Mouse (Mus musculus): ENCODE results near the gene Gbf1. TPM values are rescaled to one million over a fixed set of nuclear protein-coding genes. Genes with fewer than 3 reads are reported as not detected.
"Not testable (repeated sequence)": the region's sequence is repeated elsewhere in the genome, so short reads cannot be mapped to it uniquely, and the experiment has no call there.

Gbf1 gene
- polyA plus RNA-seq, 1 experiment = 86.4 TPM

DNA sequence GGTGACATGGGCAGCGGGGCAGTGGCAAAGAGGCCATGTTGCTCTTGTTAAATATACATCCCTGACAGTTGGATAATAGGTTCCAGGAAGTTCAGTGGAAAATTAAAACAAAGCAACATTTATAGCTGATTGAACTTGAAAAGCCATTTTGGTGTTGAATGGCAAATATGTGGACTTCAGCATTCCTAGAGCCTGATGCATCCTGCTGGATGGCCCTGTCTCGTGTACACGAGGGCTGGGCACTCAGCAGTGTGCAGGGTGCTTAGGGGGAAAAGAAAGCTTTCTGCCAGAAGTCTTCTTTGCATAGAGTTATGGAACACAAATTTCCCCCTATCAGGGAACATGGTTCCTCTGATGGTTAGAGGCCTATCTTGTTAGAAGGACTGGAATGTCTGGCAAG is 63.1 kb downstream of the Gbf1 start:
- Histone ChIP-seq H3K27ac (ENCODE audit: insufficient read depth, low read length) (peak overlapping the region; percentile 92), H3K4me3 (ENCODE audit: insufficient read depth, low read length) (no peak overlapping the region), H3K4me1 (ENCODE audit: control insufficient read depth, insufficient read depth, low read length) (peaks cover 8% of the 10 kb centered on the region)
- TF ChIP-seq CTCF (IDR thresholded peaks at IDR 0.05; ENCODE audit: borderline replicate concordance, insufficient read depth, low read length) (no peak), POLR2A (IDR thresholded peaks at IDR 0.05; ENCODE audit: low read depth, low read length) (no peak)

GRCm38 (mm10) chr19:46216716-46217115 is 64.4 kb downstream of the Gbf1 start:
- TF ChIP-seq CTCF (IDR thresholded peaks at IDR 0.05; ENCODE audit: borderline replicate concordance, insufficient read depth, low read length) (no peak), POLR2A (IDR thresholded peaks at IDR 0.05; ENCODE audit: low read depth, low read length) (no peak)
- Histone ChIP-seq H3K4me1 (ENCODE audit: control insufficient read depth, insufficient read depth, low read length) (peaks cover 8% of the 10 kb centered on the region), H3K27ac (ENCODE audit: insufficient read depth, low read length) (no peak overlapping the region), H3K4me3 (ENCODE audit: insufficient read depth, low read length) (no peak overlapping the region)

DNA sequence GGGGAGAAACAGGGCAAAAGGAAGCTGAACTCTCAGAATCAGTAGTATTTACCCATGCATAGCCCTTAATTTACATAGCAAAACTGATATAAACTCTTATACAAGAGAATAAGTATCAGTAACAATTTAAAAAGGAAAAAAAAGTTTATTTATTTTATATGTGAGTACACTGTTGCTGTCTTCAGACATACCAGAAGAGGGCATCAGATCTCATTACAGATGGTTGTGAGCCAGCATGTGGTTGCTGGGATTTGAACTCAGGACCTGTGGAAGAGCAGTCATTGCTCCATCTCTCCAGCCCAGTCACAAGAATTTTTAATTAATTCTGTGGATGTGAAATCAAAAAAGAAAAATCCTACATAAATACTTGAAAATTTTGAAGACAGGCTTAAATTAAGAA is 65.0 kb downstream of the Gbf1 start:
- H3K4me3 ChIP-seq (ENCODE audit: insufficient read depth, low read length); H3K27ac ChIP-seq (ENCODE audit: insufficient read depth, low read length): not testable (repeated sequence)
- H3K4me1 ChIP-seq (ENCODE audit: control insufficient read depth, insufficient read depth, low read length) = peaks cover 13% of the 10 kb centered on the region

DNA sequence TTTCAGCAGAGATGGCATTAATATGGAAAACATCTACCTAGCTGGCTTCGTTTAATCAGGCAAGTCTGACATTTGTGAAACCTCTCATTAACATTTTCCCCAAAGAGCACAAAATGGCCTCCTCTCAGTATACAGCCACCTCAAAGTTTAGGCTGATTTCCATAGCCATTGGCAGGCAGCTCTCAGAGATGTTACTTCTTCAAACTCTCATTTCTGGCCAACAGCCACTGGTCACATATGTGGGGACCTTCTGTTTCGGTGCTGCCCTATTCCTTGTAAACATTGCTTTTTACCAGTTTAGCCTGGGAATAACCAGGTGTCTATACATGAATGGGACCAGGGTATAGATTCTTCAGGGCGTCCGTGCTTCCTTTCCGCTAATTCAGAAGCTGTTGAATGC is 67.8 kb downstream of the Gbf1 start:
- peaks cover 16% of the 10 kb centered on the region for H3K4me1 ChIP-seq (ENCODE audit: control insufficient read depth, insufficient read depth, low read length)

DNA sequence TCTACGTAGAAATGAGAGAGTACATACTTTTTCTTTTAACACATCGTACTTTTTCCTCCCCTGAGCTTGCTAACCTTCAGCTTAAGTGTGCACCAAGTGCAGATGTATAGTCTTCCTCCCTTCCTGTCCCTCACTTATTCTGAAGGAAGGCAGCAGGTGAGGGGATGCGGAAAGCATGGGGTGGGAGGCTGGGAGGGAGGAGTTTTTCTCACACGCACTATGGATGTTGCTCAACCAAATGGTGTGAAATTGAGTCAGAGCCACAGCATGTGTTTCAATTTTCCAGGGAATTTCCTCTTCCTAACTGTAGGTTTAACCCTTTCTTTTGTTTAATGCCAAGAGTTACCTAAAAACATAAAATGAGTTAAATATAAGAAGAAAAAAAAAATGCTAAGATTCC is 70.8 kb downstream of the Gbf1 start:
- TF ChIP-seq CTCF (IDR thresholded peaks at IDR 0.05; ENCODE audit: borderline replicate concordance, insufficient read depth, low read length) (no peak), POLR2A (IDR thresholded peaks at IDR 0.05; ENCODE audit: low read depth, low read length) (no peak)
- Histone ChIP-seq H3K4me1 (ENCODE audit: control insufficient read depth, insufficient read depth, low read length) (peaks cover 9% of the 10 kb centered on the region), H3K27ac (ENCODE audit: insufficient read depth, low read length) (no peak overlapping the region), H3K4me3 (ENCODE audit: insufficient read depth, low read length) (no peak overlapping the region)

More for the DNA sequence above, 67.8 kb downstream of the Gbf1 start:
- no peak overlapping the region for H3K27ac ChIP-seq (ENCODE audit: insufficient read depth, low read length)
- H3K4me3 ChIP-seq (ENCODE audit: insufficient read depth, low read length) = no peak overlapping the region
- TF ChIP-seq POLR2A (IDR thresholded peaks at IDR 0.05; ENCODE audit: low read depth, low read length) = no peak
- no peak for TF ChIP-seq CTCF (IDR thresholded peaks at IDR 0.05; ENCODE audit: borderline replicate concordance, insufficient read depth, low read length)

- TF ChIP-seq POLR2A (IDR thresholded peaks at IDR 0.05; ENCODE audit: low read depth, low read length) (no peak), CTCF (IDR thresholded peaks at IDR 0.05; ENCODE audit: borderline replicate concordance, insufficient read depth, low read length) (no peak)
- peak overlapping the region; percentile 61; the same call in 1 of the 2 replicates for H3K27ac ChIP-seq (ENCODE audit: insufficient read depth, low read length)
Measured at GRCm38 (mm10) chr19:46224882-46225281, 72.6 kb downstream of the Gbf1 start.

GRCm38 (mm10) chr19:46225506-46225905 is 73.2 kb downstream of the Gbf1 start:
- peak overlapping the region; percentile 36 for H3K27ac ChIP-seq (ENCODE audit: insufficient read depth, low read length)
- TF ChIP-seq POLR2A (IDR thresholded peaks at IDR 0.05; ENCODE audit: low read depth, low read length) (no peak), CTCF (IDR thresholded peaks at IDR 0.05; ENCODE audit: borderline replicate concordance, insufficient read depth, low read length) (no peak)

More at GRCm38 (mm10) chr19:46224882-46225281, 72.6 kb downstream of the Gbf1 start:
- H3K4me1 ChIP-seq (ENCODE audit: control insufficient read depth, insufficient read depth, low read length) = peaks cover 9% of the 10 kb centered on the region
- H3K4me3 ChIP-seq (ENCODE audit: insufficient read depth, low read length) = no peak overlapping the region

GRCm38 (mm10) chr19:46226295-46226694 is 74.0 kb downstream of the Gbf1 start:
- Histone ChIP-seq H3K27ac (ENCODE audit: insufficient read depth, low read length) (no peak overlapping the region), H3K4me1 (ENCODE audit: control insufficient read depth, insufficient read depth, low read length) (peaks cover 9% of the 10 kb centered on the region), H3K4me3 (ENCODE audit: insufficient read depth, low read length) (no peak overlapping the region)
- TF ChIP-seq POLR2A (IDR thresholded peaks at IDR 0.05; ENCODE audit: low read depth, low read length) = no peak
- no peak for TF ChIP-seq CTCF (IDR thresholded peaks at IDR 0.05; ENCODE audit: borderline replicate concordance, insufficient read depth, low read length)

More at GRCm38 (mm10) chr19:46225506-46225905, 73.2 kb downstream of the Gbf1 start:
- Histone ChIP-seq H3K4me1 (ENCODE audit: control insufficient read depth, insufficient read depth, low read length) (peaks cover 9% of the 10 kb centered on the region), H3K4me3 (ENCODE audit: insufficient read depth, low read length) (no peak overlapping the region)

GRCm38 (mm10) chr19:46227300-46227699 is 75.0 kb downstream of the Gbf1 start:
- no peak overlapping the region for H3K27ac ChIP-seq (ENCODE audit: insufficient read depth, low read length)
- no peak for TF ChIP-seq POLR2A (IDR thresholded peaks at IDR 0.05; ENCODE audit: low read depth, low read length)
- no peak for TF ChIP-seq CTCF (IDR thresholded peaks at IDR 0.05; ENCODE audit: borderline replicate concordance, insufficient read depth, low read length)
- H3K4me1 ChIP-seq (ENCODE audit: control insufficient read depth, insufficient read depth, low read length) = peaks cover 5% of the 10 kb centered on the region
- H3K4me3 ChIP-seq (ENCODE audit: insufficient read depth, low read length) = no peak overlapping the region

GRCm38 (mm10) chr19:46234450-46234849 is 82.1 kb downstream of the Gbf1 start:
- Histone ChIP-seq H3K27ac (ENCODE audit: insufficient read depth, low read length) (no peak overlapping the region), H3K4me3 (ENCODE audit: insufficient read depth, low read length) (no peak overlapping the region), H3K4me1 (ENCODE audit: control insufficient read depth, insufficient read depth, low read length) (no peaks in the 10 kb centered on the region)
- TF ChIP-seq POLR2A (IDR thresholded peaks at IDR 0.05; ENCODE audit: low read depth, low read length) (no peak), CTCF (IDR thresholded peaks at IDR 0.05; ENCODE audit: borderline replicate concordance, insufficient read depth, low read length) (no peak)

DNA sequence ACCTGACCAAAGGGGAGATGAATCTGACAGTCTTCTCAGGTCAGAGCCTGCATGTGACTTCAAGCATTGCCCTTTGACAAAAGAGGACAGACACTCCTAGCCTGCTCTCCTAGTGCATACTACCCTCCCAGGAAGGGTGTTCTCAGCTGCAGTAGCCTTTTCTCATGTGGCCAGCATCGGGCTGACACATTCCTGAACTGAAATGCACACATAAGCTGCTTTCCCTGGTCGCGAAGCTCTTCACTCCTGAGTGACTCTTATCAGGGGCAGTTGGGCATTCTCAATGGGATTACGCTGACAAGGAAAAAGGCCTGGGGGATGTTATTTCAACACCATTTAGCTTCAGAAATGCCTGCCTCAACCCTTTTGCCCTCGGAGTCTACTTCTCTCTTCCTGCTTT is 84.3 kb downstream of the Gbf1 start:
- Histone ChIP-seq H3K4me3 (ENCODE audit: insufficient read depth, low read length) (no peak overlapping the region), H3K4me1 (ENCODE audit: control insufficient read depth, insufficient read depth, low read length) (no peaks in the 10 kb centered on the region), H3K27ac (ENCODE audit: insufficient read depth, low read length) (no peak overlapping the region)
- no peak for TF ChIP-seq CTCF (IDR thresholded peaks at IDR 0.05; ENCODE audit: borderline replicate concordance, insufficient read depth, low read length)
- no peak for TF ChIP-seq POLR2A (IDR thresholded peaks at IDR 0.05; ENCODE audit: low read depth, low read length)
